Mouse (Mus musculus): ENCODE results near the gene Pitpnm1. TPM values are rescaled to one million over a fixed set of nuclear protein-coding genes. Genes with fewer than 3 reads are reported as not detected.

The Pitpnm1 gene
- polyA plus RNA-seq, 1 experiment, result 568 TPM

DNA sequence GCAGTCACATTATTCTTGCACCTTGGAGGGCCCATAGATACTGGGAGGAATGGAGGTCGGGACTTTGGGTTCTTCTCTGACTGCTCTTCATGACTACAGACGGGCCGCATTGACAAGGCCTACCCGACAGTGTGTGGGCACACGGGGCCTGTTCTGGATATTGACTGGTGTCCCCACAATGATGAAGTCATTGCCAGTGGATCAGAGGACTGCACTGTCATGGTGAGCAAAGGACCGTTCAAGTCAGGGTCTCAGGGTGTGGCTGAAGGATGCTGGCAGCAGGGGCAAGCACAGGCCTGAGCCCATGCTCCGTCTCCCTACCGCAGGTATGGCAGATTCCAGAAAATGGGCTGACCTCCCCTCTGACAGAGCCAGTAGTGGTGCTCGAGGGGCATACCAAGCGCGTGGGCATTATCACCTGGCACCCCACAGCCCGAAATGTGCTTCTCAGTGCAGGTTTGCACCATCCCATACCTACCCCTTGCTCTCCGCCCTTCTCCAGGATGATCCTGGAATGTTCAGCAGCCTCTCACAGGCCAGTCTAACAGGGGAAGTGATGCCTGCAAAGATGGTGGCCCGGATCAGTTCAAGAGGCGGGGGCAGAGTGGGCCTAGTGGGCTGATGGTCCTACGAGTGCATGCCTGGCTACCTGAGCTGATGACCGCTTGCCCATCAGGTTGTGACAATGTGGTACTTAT is 50.1 kb downstream of the Pitpnm1 start:
- H3K27ac ChIP-seq (ENCODE audit: insufficient read depth, low read length), result no peak overlapping the region
- H3K4me1 ChIP-seq (ENCODE audit: control insufficient read depth, insufficient read depth, low read length), result peaks cover 47% of the 10 kb centered on the region
- TF ChIP-seq POLR2A (IDR thresholded peaks at IDR 0.05; ENCODE audit: borderline replicate concordance, insufficient read depth, low read length) (no peak), CTCF (IDR thresholded peaks at IDR 0.05; ENCODE audit: borderline replicate concordance, insufficient read depth, low read depth, low read length) (no peak)
- WGBS, result 93% methylated on average over 17 of the region's 17 CpGs
- no peak overlapping the region for H3K4me3 ChIP-seq (replicated peaks; ENCODE audit: insufficient read depth, low read depth, low read length)
- no peaks in the 10 kb centered on the region for H3K27me3 ChIP-seq (ENCODE audit: control insufficient read depth, insufficient read depth, low read length)
- peak in 1 of 2 experiments; percentile 13 for DNase-seq

DNA sequence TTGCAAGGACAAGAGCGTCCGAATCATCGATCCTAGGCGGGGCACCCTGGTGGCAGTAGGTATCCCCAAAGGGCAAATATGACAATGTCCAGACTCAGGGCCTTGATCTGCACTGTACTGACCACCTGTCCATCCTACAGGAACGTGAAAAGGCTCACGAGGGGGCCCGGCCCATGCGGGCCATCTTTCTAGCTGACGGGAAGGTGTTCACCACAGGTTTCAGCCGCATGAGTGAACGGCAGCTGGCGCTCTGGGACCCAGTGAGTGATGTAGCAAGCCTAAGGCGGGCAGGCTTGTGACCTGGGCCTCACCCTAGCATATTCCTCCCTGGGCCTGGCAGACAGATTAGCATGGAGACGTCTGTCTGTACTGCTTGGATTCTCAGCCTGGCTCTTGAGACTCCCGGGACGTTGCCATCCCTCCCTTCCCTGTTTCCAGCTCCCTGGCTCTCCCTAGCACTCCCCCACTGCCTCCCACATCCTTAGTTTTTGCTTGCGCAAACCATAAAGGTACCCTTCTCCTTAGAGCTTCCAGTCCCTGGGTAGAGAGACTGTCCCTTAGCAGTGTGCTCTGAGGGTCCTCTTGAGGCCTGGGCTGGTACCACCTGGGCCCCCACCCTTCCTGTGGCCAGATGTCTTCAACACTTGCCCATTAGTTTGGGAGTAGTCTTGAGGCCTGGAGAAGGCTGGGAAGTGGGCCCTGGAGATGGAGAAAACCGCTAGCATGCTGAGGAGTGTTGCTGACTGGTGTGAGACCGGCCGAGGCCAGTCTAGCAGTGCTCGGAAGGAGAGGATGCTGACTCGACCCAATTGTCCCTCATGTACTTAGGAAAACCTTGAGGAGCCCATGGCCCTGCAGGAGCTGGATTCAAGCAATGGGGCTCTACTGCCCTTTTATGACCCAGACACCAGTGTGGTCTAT is 51.0 kb downstream of the Pitpnm1 start:
- 81% methylated on average over 22 of the region's 22 CpGs for WGBS
- H3K4me3 ChIP-seq (replicated peaks; ENCODE audit: insufficient read depth, low read depth, low read length), result no peak overlapping the region
- peak in 1 of 2 experiments; percentile 10 for DNase-seq
- H3K4me1 ChIP-seq (ENCODE audit: control insufficient read depth, insufficient read depth, low read length), result peaks cover 47% of the 10 kb centered on the region
- H3K27ac ChIP-seq (ENCODE audit: insufficient read depth, low read length), result no peak overlapping the region
- TF ChIP-seq CTCF (IDR thresholded peaks at IDR 0.05; ENCODE audit: borderline replicate concordance, insufficient read depth, low read depth, low read length) (no peak), POLR2A (IDR thresholded peaks at IDR 0.05; ENCODE audit: borderline replicate concordance, insufficient read depth, low read length) (no peak)
- no peaks in the 10 kb centered on the region for H3K27me3 ChIP-seq (ENCODE audit: control insufficient read depth, insufficient read depth, low read length)

DNA sequence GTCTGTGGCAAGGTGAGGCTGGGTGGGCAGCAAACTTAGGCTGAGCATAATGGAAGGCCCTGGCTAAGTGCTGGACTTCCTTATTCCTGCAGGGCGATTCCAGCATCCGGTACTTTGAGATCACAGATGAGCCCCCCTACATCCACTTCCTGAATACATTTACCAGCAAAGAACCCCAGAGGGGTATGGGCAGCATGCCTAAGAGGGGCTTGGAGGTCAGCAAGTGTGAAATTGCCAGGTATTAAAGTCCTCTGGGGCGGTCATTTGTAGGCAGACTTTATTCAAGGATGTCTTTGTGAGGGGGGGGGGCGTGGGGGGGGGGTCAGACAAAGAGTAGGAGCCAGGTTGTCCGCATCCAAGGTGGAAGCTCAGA is 51.7 kb downstream of the Pitpnm1 start:
- H3K4me3 ChIP-seq (replicated peaks; ENCODE audit: insufficient read depth, low read depth, low read length), result no peak overlapping the region
- TF ChIP-seq CTCF (IDR thresholded peaks at IDR 0.05; ENCODE audit: borderline replicate concordance, insufficient read depth, low read depth, low read length) (no peak), POLR2A (IDR thresholded peaks at IDR 0.05; ENCODE audit: borderline replicate concordance, insufficient read depth, low read length) (no peak)
- DNase-seq, result peak in 1 of 2 experiments; percentile 21
- H3K27me3 ChIP-seq (ENCODE audit: control insufficient read depth, insufficient read depth, low read length), result no peaks in the 10 kb centered on the region
- peaks cover 47% of the 10 kb centered on the region for H3K4me1 ChIP-seq (ENCODE audit: control insufficient read depth, insufficient read depth, low read length)
- H3K27ac ChIP-seq (ENCODE audit: insufficient read depth, low read length), result no peak overlapping the region
- WGBS, result 63% methylated on average over 5 of the region's 5 CpGs

DNA sequence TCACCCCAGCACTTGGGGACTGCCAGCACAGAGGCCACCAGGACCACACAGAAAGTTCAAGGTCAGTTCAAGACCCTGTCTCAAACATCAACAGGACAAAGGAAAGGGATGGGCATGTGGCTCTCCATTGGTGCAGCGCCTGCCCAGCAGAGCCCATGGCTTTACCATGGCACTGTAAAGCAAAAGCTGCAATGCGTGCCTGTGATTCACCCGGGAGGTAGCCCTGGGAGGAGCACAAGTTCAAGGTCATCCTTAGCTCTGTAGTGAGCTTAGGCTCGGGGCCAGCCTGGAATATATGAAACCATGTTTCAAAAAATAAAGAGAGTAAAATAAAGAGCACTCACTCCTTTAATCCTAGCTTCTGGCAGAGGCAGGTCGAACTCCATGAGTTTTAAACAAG is 52.1 kb downstream of the Pitpnm1 start:
- H3K27me3 ChIP-seq (ENCODE audit: control insufficient read depth, insufficient read depth, low read length), result no peaks in the 10 kb centered on the region
- peaks cover 44% of the 10 kb centered on the region for H3K4me1 ChIP-seq (ENCODE audit: control insufficient read depth, insufficient read depth, low read length)
- no peak for TF ChIP-seq POLR2A (IDR thresholded peaks at IDR 0.05; ENCODE audit: borderline replicate concordance, insufficient read depth, low read length)
- TF ChIP-seq CTCF (IDR thresholded peaks at IDR 0.05; ENCODE audit: borderline replicate concordance, insufficient read depth, low read depth, low read length), result no peak
- 90% methylated on average over 5 of the region's 5 CpGs for WGBS
- no peak overlapping the region for H3K27ac ChIP-seq (ENCODE audit: insufficient read depth, low read length)
- no peak overlapping the region for H3K4me3 ChIP-seq (replicated peaks; ENCODE audit: insufficient read depth, low read depth, low read length)
- peak in 1 of 2 experiments; percentile 10 for DNase-seq

DNA sequence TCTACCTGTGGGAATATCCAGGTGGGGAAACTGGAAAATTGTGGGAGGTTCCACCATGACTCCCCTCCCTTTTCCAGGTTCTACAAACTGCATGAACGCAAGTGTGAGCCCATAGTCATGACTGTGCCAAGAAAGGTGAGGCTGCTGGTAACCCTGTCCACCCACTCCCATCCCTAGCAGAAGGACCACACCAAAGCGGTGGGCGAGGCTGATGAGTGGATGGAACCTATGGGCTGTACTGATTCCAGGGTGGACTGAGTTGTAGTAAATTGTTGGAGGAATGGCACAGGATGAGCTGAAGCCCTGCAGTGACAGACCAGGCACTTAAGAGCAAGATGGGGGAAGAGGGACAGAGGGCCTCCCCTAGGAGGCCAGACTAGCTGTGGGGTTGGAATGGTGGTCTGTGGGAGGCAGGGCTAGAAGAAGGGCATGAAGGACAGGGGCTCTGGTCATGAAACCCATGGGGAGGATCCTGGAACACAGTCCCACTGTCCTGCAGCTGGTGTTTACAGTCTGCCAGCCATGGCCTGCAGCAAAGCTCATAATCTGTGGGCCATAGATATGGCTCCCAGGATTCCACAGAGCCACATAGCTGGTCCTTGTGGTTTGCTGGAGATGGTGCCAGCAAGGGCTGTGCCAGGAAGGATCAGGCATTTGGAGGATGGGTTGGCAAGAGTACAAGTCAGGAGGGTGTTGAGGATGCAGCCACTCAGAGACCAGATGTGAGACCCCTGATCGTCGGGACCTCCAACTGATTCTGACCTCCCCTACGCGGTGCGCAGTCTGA is 52.8 kb downstream of the Pitpnm1 start:
- Histone ChIP-seq H3K27ac (ENCODE audit: insufficient read depth, low read length) (peak overlapping the region; percentile 69), H3K4me3 (replicated peaks; ENCODE audit: insufficient read depth, low read depth, low read length) (peak overlapping the region; percentile 6), H3K27me3 (ENCODE audit: control insufficient read depth, insufficient read depth, low read length) (no peaks in the 10 kb centered on the region), H3K4me1 (ENCODE audit: control insufficient read depth, insufficient read depth, low read length) (peaks cover 36% of the 10 kb centered on the region)
- TF ChIP-seq POLR2A (IDR thresholded peaks at IDR 0.05; ENCODE audit: borderline replicate concordance, insufficient read depth, low read length), result no peak
- TF ChIP-seq CTCF (IDR thresholded peaks at IDR 0.05; ENCODE audit: borderline replicate concordance, insufficient read depth, low read depth, low read length), result no peak
- DNase-seq, result peak in 1 of 2 experiments; percentile 24
- 38% methylated on average over 8 of the region's 8 CpGs for WGBS

DNA sequence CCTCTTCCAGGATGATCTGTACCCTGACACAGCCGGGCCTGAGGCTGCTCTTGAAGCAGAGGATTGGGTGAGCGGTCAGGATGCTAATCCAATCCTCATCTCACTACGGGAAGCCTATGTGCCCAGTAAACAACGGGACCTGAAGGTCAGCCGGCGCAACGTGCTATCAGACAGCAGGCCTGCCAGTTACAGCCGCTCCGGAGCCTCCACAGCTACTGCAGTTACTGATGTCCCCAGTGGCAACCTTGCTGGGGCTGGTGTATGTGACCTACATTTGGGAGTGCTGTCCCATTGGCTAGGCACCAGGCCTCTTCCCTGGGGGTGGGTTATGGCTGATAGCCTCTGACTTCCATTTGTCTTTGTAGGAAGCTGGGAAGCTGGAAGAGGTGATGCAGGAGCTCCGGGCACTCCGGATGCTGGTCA is 53.4 kb downstream of the Pitpnm1 start, which contains the start of gene Ptprcap:
Gene Ptprcap (plus strand): TSS at position 373 of the 423 bp plus-strand sequence.
- H3K27ac ChIP-seq (ENCODE audit: insufficient read depth, low read length), result peak within 1 kb of the TSS; percentile 69
- 6% methylated on average over 11 of the region's 11 CpGs for WGBS
- H3K27me3 ChIP-seq (ENCODE audit: control insufficient read depth, insufficient read depth, low read length), result no peaks in the 10 kb centered on the region
- TF ChIP-seq POLR2A (IDR thresholded peaks at IDR 0.05; ENCODE audit: borderline replicate concordance, insufficient read depth, low read length) (peak; percentile 42; the same call in 1 of the 2 replicates), CTCF (IDR thresholded peaks at IDR 0.05; ENCODE audit: borderline replicate concordance, insufficient read depth, low read depth, low read length) (no peak)
- peak; percentile 80 to 83 for DNase-seq
- peak within 1 kb of the TSS; percentile 6 for H3K4me3 ChIP-seq (replicated peaks; ENCODE audit: insufficient read depth, low read depth, low read length)
- peaks cover 32% of the 10 kb centered on the region for H3K4me1 ChIP-seq (ENCODE audit: control insufficient read depth, insufficient read depth, low read length)
